In the genomic region with DNA sequence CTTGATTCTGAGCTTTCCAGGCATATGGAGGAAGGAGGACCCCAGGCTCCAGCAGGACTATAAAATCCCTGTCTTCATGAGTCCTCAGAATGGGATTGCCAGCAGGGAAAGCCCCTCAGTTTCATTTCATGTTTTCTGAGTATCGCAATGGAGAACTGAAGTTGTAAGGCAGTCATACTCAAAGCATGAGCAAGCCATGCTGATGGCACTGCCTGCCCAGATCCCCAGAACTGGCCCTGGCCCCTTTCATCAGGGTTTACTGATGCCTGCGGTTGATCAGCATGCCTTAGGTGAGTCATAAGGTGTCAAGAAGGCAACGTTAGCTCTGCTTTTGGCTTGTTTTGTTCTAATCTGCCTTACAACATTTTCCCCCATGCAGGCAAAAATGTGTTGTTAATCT, we compare ENCODE assay signal across 20 mouse cellular contexts. TPM values are rescaled to one million over a fixed set of nuclear protein-coding genes. Genes with fewer than 3 reads are reported as not detected.
DNase-seq lines count a peak whose midpoint lies in the region; ATAC-seq and TF ChIP-seq lines count a peak whose summit lies in the region.
"Had no signal": no experiment of that assay in that cellular context is flagged by ENCODE, and none has a peak within 500 bp of the region (broad histone marks: within the 10 kb centered on the region; RNA-seq: fewer than 3 reads in every experiment).

No protein-coding gene starts in this region.

- no peaks in the 10 kb centered on the region for H3K9me3 ChIP-seq in lung, postnatal 0 days (ENCODE audit: low read length)
- H3K9me3 ChIP-seq: limb, embryonic 13.5 days; neural tube, embryonic 15.5 days had no signal

- 81% methylated on average over 3 of the region's 3 CpGs for WGBS in lung, postnatal 0 days
- 86% methylated on average over 3 of the region's 3 CpGs for WGBS in thymus, adult 2 months

- H3K27ac ChIP-seq in lung, postnatal 0 days (ENCODE audit: low read length): no peak overlapping the region
- no peak overlapping the region for H3K27ac ChIP-seq in thymus, adult 2 months (ENCODE audit: control insufficient read depth, insufficient read depth, low read length)
- H3K27ac ChIP-seq: hindbrain, embryonic 14.5 days; limb, embryonic 13.5 days; liver, embryonic 14.5 days; neural tube, embryonic 15.5 days had no signal

- TF ChIP-seq CTCF in lung, postnatal 0 days (IDR thresholded peaks at IDR 0.05): no peak
- TF ChIP-seq CTCF in thymus, adult 2 months (IDR thresholded peaks at IDR 0.05; ENCODE audit: borderline replicate concordance, control insufficient read depth, extremely low read depth, insufficient read depth, low read length, poor library complexity): no peak

- DNase-seq in urinary bladder, postnatal 14 days (ENCODE audit: low spot score): peak; percentile 49
- no peak for DNase-seq in urinary bladder, postnatal 4 days (ENCODE audit: low spot score in 2 of 2)
- peak; percentile 76 for DNase-seq in induced T-regulatory cell, adult 2 months (ENCODE audit: low read depth)
- DNase-seq in lung, postnatal 0 days (ENCODE audit: low spot score): no peak
- DNase-seq in thymus, adult 2 months: no peak
- no peak for DNase-seq in cerebellum, postnatal 25 days
- DNase-seq: cerebellum, postnatal 14 days; gastrocnemius, postnatal 36 days; kidney, adult 11 months; kidney, postnatal 10 days; lung, postnatal 10 days; right cerebral cortex, adult 18-20 months; thymus, postnatal 36 days had no signal

- TF ChIP-seq POLR2A in thymus, adult 2 months (IDR thresholded peaks at IDR 0.05; ENCODE audit: control insufficient read depth, extremely low read depth, insufficient read depth, low read length, poor library complexity): no peak

- H3K27me3 ChIP-seq in lung, postnatal 0 days (replicated peaks; ENCODE audit: insufficient read depth, low read length): no peaks in the 10 kb centered on the region
- no peaks in the 10 kb centered on the region for H3K27me3 ChIP-seq in thymus, adult 2 months (ENCODE audit: control insufficient read depth, insufficient read depth, low read length)
- H3K27me3 ChIP-seq: limb, embryonic 13.5 days; neural tube, embryonic 15.5 days had no signal

- TF ChIP-seq EP300 in lung, postnatal 0 days (IDR thresholded peaks at IDR 0.05): no peak

- ATAC-seq in CD4-positive, CD25-positive, alpha-beta regulatory T cell, adult 4 months: peak; percentile 71
- no peak for ATAC-seq in lung, postnatal 0 days
- ATAC-seq: forebrain, embryonic 14.5 days had no signal

- no peaks in the 10 kb centered on the region for H3K4me1 ChIP-seq in lung, postnatal 0 days (ENCODE audit: insufficient read depth, low read depth, low read length)
- no peaks in the 10 kb centered on the region for H3K4me1 ChIP-seq in thymus, adult 2 months (replicated peaks; ENCODE audit: control insufficient read depth, insufficient read depth, low read length)
- H3K4me1 ChIP-seq: limb, embryonic 13.5 days; neural tube, embryonic 15.5 days had no signal

- H3K4me3 ChIP-seq in lung, postnatal 0 days (ENCODE audit: low read depth, low read length): no peak overlapping the region
- H3K4me3 ChIP-seq in thymus, adult 2 months (ENCODE audit: control insufficient read depth, insufficient read depth, low read length): no peak overlapping the region
- H3K4me3 ChIP-seq: limb, embryonic 13.5 days; neural tube, embryonic 15.5 days had no signal

- no peak overlapping the region for H3K9ac ChIP-seq in lung, postnatal 0 days (replicated peaks; ENCODE audit: low read depth)
- H3K9ac ChIP-seq: hindbrain, embryonic 14.5 days; limb, embryonic 13.5 days; liver, embryonic 14.5 days; neural tube, embryonic 15.5 days had no signal

- H3K36me3 ChIP-seq in lung, postnatal 0 days (ENCODE audit: insufficient read depth, low read length): no peaks in the 10 kb centered on the region
- no peaks in the 10 kb centered on the region for H3K36me3 ChIP-seq in thymus, adult 2 months (ENCODE audit: control insufficient read depth, insufficient read depth, low read length)
- H3K36me3 ChIP-seq: limb, embryonic 13.5 days; neural tube, embryonic 15.5 days had no signal

- H3K4me2 ChIP-seq in lung, postnatal 0 days (replicated peaks; ENCODE audit: low read depth, low read length): no peak overlapping the region
- H3K4me2 ChIP-seq: heart, embryonic 11.5 days; hindbrain, embryonic 14.5 days; limb, embryonic 13.5 days; neural tube, embryonic 15.5 days had no signal

RNA-seq across cellular contexts. Expression of gene Socs2, which starts 45.0 kb away (rescaled TPM):
- 10 to 100 TPM; 37.5 to 40.4 TPM for polyA plus RNA-seq in CD4-positive, CD25-positive, alpha-beta regulatory T cell, adult 4 months (2017; shearing (Covaris generic))
- 333 and 396 TPM in 2 replicates for polyA plus RNA-seq in lung, postnatal 0 days (2015; fragmentation: Nextera tagmentation; extraction: Ambion mirVana)
- 18.4 and 19.4 TPM in 2 replicates for polyA plus RNA-seq in thymus, adult 2 months (2012; rRNA removed)

RNA-seq across cellular contexts. Expression of gene Cradd, which starts 48.0 kb away (rescaled TPM):
- 10 to 100 TPM; 31.3 to 31.6 TPM for polyA plus RNA-seq in CD4-positive, CD25-positive, alpha-beta regulatory T cell, adult 4 months (2017; shearing (Covaris generic))
- 11.9 and 15.4 TPM in 2 replicates for polyA plus RNA-seq in lung, postnatal 0 days (2015; fragmentation: Nextera tagmentation; extraction: Ambion mirVana)
- polyA plus RNA-seq in thymus, adult 2 months (2012; rRNA removed): 15.2 and 15.8 TPM in 2 replicates

Comparison
In these comparisons a context has a peak if more than half of its experiments do, and no peak if none do; other contexts are left out.
1. DNase-seq: peak in urinary bladder, postnatal 14 days (single experiment) and induced T-regulatory cell, adult 2 months (single experiment); none in urinary bladder, postnatal 4 days (0 of 2), lung, postnatal 0 days (single experiment), thymus, adult 2 months (single experiment) and cerebellum, postnatal 25 days (0 of 2).